Mouse (Mus musculus): ENCODE measurements around the gene Cyba. TPM values are rescaled to one million over a fixed set of nuclear protein-coding genes. Genes with fewer than 3 reads are reported as not detected.

Cyba gene
- polyA plus RNA-seq, 1 experiment from 2014 or later: 46.0 TPM

- WGBS: 68% methylated on average over 12 of the region's 12 CpGs
These were observed 31.2 kb upstream of the Cyba start for GRCm38 (mm10) chr8:122463651-122464640.

GRCm38 (mm10) chr8:122462510-122462909 is 29.8 kb upstream of the Cyba start:
- no peak overlapping the region for H3K4me3 ChIP-seq (replicated peaks)
- H3K4me2 ChIP-seq: no peak overlapping the region
- WGBS: 75% methylated on average over 8 of the region's 8 CpGs
- ATAC-seq (ENCODE audit: low FRiP score): no peak
- H3K4me1 ChIP-seq: peaks cover 17% of the 10 kb centered on the region
- peaks cover 19% of the 10 kb centered on the region for H3K36me3 ChIP-seq
- no peaks in the 10 kb centered on the region for H3K9me3 ChIP-seq (replicated peaks)
- H3K27me3 ChIP-seq (replicated peaks): peaks cover 60% of the 10 kb centered on the region
- H3K27ac ChIP-seq (replicated peaks): no peak overlapping the region
- H3K9ac ChIP-seq (replicated peaks): no peak overlapping the region

More at GRCm38 (mm10) chr8:122463651-122464640, 31.2 kb upstream of the Cyba start:
- Histone ChIP-seq H3K9me3 (replicated peaks) (no peaks in the 10 kb centered on the region), H3K4me1 (peaks cover 17% of the 10 kb centered on the region), H3K4me3 (replicated peaks) (no peak overlapping the region), H3K27me3 (replicated peaks) (peaks cover 50% of the 10 kb centered on the region), H3K4me2 (no peak overlapping the region), H3K36me3 (peaks cover 26% of the 10 kb centered on the region), H3K9ac (replicated peaks) (no peak overlapping the region), H3K27ac (replicated peaks) (no peak overlapping the region)
- ATAC-seq (ENCODE audit: low FRiP score): no peak

- Histone ChIP-seq H3K27ac (replicated peaks) (no peak overlapping the region), H3K36me3 (peaks cover 14% of the 10 kb centered on the region), H3K27me3 (replicated peaks) (peaks cover 60% of the 10 kb centered on the region), H3K9ac (replicated peaks) (no peak overlapping the region), H3K9me3 (replicated peaks) (no peaks in the 10 kb centered on the region), H3K4me3 (replicated peaks) (no peak overlapping the region), H3K4me2 (no peak overlapping the region), H3K4me1 (peaks cover 17% of the 10 kb centered on the region)
- ATAC-seq (ENCODE audit: low FRiP score): no peak
- WGBS: 60% methylated on average over 11 of the region's 11 CpGs
These were observed 28.9 kb upstream of the Cyba start for GRCm38 (mm10) chr8:122461473-122462148.

GRCm38 (mm10) chr8:122460524-122461472 is 28.1 kb upstream of the Cyba start, which contains the start of gene Snai3:
Gene Snai3, minus strand, starts transcription at chr8:122460733.
- H3K27me3 ChIP-seq (replicated peaks): peaks cover 63% of the 10 kb centered on the region

GRCm38 (mm10) chr8:122459990-122460389 is 27.3 kb upstream of the Cyba start:
- H3K9me3 ChIP-seq (replicated peaks): no peaks in the 10 kb centered on the region
- peaks cover 17% of the 10 kb centered on the region for H3K4me1 ChIP-seq
- H3K27me3 ChIP-seq (replicated peaks): peaks cover 67% of the 10 kb centered on the region
- H3K9ac ChIP-seq (replicated peaks): no peak overlapping the region
- no peak overlapping the region for H3K27ac ChIP-seq (replicated peaks)
- H3K4me3 ChIP-seq (replicated peaks): peak overlapping the region; percentile 35
- peak overlapping the region; percentile 86 for H3K4me2 ChIP-seq
- ATAC-seq (ENCODE audit: low FRiP score): no peak
- WGBS: 29% methylated on average over 7 of the region's 7 CpGs
- no peaks in the 10 kb centered on the region for H3K36me3 ChIP-seq

More at GRCm38 (mm10) chr8:122460524-122461472, 28.1 kb upstream of the Cyba start, which contains the start of gene Snai3:
- H3K27ac ChIP-seq (replicated peaks): no peak within 1 kb of the TSS
- H3K36me3 ChIP-seq: 0 out of 2 replicates have a peak, but pooled peaks cover 6% of the 10 kb centered on the region
- 2% methylated on average over 56 of the region's 56 CpGs for WGBS
- peaks cover 17% of the 10 kb centered on the region for H3K4me1 ChIP-seq
- H3K9me3 ChIP-seq (replicated peaks): no peaks in the 10 kb centered on the region
- H3K9ac ChIP-seq (replicated peaks): peak within 1 kb of the TSS; percentile 5; the same call in 1 of the 2 replicates
- H3K4me3 ChIP-seq (replicated peaks): peak within 1 kb of the TSS; percentile 35
- peak; percentile 53 for ATAC-seq (ENCODE audit: low FRiP score)
- H3K4me2 ChIP-seq: peak within 1 kb of the TSS; percentile 86

- WGBS: 66% methylated on average over 6 of the region's 6 CpGs
- H3K27me3 ChIP-seq (replicated peaks): peaks cover 67% of the 10 kb centered on the region
- peaks cover 17% of the 10 kb centered on the region for H3K4me1 ChIP-seq
These were observed 26.6 kb upstream of the Cyba start for GRCm38 (mm10) chr8:122459218-122459900.

GRCm38 (mm10) chr8:122457171-122457570 is 24.4 kb upstream of the Cyba start:
- H3K27me3 ChIP-seq (replicated peaks): peaks cover 49% of the 10 kb centered on the region

More at GRCm38 (mm10) chr8:122459218-122459900, 26.6 kb upstream of the Cyba start:
- no peaks in the 10 kb centered on the region for H3K36me3 ChIP-seq
- no peaks in the 10 kb centered on the region for H3K9me3 ChIP-seq (replicated peaks)
- no peak overlapping the region for H3K4me2 ChIP-seq
- no peak overlapping the region for H3K4me3 ChIP-seq (replicated peaks)
- no peak overlapping the region for H3K27ac ChIP-seq (replicated peaks)
- H3K9ac ChIP-seq (replicated peaks): no peak overlapping the region
- no peak for ATAC-seq (ENCODE audit: low FRiP score)

GRCm38 (mm10) chr8:122454409-122454808 is 21.7 kb upstream of the Cyba start:
- H3K9me3 ChIP-seq (replicated peaks): no peaks in the 10 kb centered on the region
- peaks cover 21% of the 10 kb centered on the region for H3K27me3 ChIP-seq (replicated peaks)
- ATAC-seq (ENCODE audit: low FRiP score): no peak
- 85% methylated on average over 6 of the region's 6 CpGs for WGBS
- H3K36me3 ChIP-seq: no peaks in the 10 kb centered on the region
- H3K27ac ChIP-seq (replicated peaks): no peak overlapping the region
- H3K9ac ChIP-seq (replicated peaks): no peak overlapping the region
- no peak overlapping the region for H3K4me3 ChIP-seq (replicated peaks)
- no peaks in the 10 kb centered on the region for H3K4me1 ChIP-seq
- no peak overlapping the region for H3K4me2 ChIP-seq

More at GRCm38 (mm10) chr8:122457171-122457570, 24.4 kb upstream of the Cyba start:
- Histone ChIP-seq H3K4me3 (replicated peaks) (no peak overlapping the region), H3K9ac (replicated peaks) (no peak overlapping the region), H3K9me3 (replicated peaks) (no peaks in the 10 kb centered on the region), H3K27ac (replicated peaks) (no peak overlapping the region), H3K4me2 (no peak overlapping the region), H3K4me1 (peaks cover 17% of the 10 kb centered on the region), H3K36me3 (no peaks in the 10 kb centered on the region)
- ATAC-seq (ENCODE audit: low FRiP score): no peak
- 82% methylated on average over 11 of the region's 11 CpGs for WGBS

GRCm38 (mm10) chr8:122452154-122452553 is 19.4 kb upstream of the Cyba start:
- Histone ChIP-seq H3K9ac (replicated peaks) (no peak overlapping the region), H3K27me3 (replicated peaks) (peaks cover 7% of the 10 kb centered on the region; the same call in 1 of the 2 replicates), H3K4me1 (no peaks in the 10 kb centered on the region), H3K36me3 (no peaks in the 10 kb centered on the region), H3K27ac (replicated peaks) (no peak overlapping the region), H3K4me3 (replicated peaks) (no peak overlapping the region), H3K9me3 (replicated peaks) (no peaks in the 10 kb centered on the region), H3K4me2 (no peak overlapping the region)
- no peak for ATAC-seq (ENCODE audit: low FRiP score)
- WGBS: 87% methylated on average over 10 of the region's 10 CpGs

GRCm38 (mm10) chr8:122451161-122451703 is 18.5 kb upstream of the Cyba start:
- 83% methylated on average over 7 of the region's 7 CpGs for WGBS
- Histone ChIP-seq H3K27me3 (replicated peaks) (peaks cover 7% of the 10 kb centered on the region; the same call in 1 of the 2 replicates), H3K27ac (replicated peaks) (no peak overlapping the region), H3K9me3 (replicated peaks) (no peaks in the 10 kb centered on the region), H3K4me2 (no peak overlapping the region), H3K4me3 (replicated peaks) (no peak overlapping the region), H3K36me3 (no peaks in the 10 kb centered on the region), H3K9ac (replicated peaks) (no peak overlapping the region), H3K4me1 (no peaks in the 10 kb centered on the region)
- ATAC-seq (ENCODE audit: low FRiP score): no peak

All from neural tube, embryonic 15.5 days (tissue).